Mouse (Mus musculus) kidney, adult 2 months (tissue): ENCODE measurements around the gene Gm4791. TPM values are rescaled to one million over a fixed set of nuclear protein-coding genes. Genes with fewer than 3 reads are reported as not detected.

Experiments
- DNase-seq: peaks from one replicate; pipeline ENCODE4 v3.0.0; 2021
- H3K27ac ChIP-seq: fragments of 200-500 bp; 2 replicates; pipeline ENCODE4 v1.5.1; 2012; ENCODE audit warnings: low read depth, low read length, control low read depth, inconsistent platforms; ENCODE audit not compliant: insufficient read depth
- H3K27me3 ChIP-seq: fragments of 200-500 bp; replicated peaks from 2 replicates; pipeline ENCODE4 v1.6.1; 2012; ENCODE audit warnings: mild to moderate bottlenecking, moderate library complexity, low read length, inconsistent platforms; ENCODE audit not compliant: control insufficient read depth, insufficient read depth
- H3K36me3 ChIP-seq: fragments of 200-500 bp; 2 replicates; pipeline ENCODE4 v1.6.1; 2012; ENCODE audit warnings: mild to moderate bottlenecking, moderate library complexity, low read length, inconsistent platforms; ENCODE audit not compliant: control insufficient read depth, insufficient read depth
- H3K4me1 ChIP-seq: fragments of 200-500 bp; 2 replicates; pipeline ENCODE4 v1.6.1; 2011; ENCODE audit warnings: low read length; ENCODE audit not compliant: control insufficient read depth, insufficient read depth
- H3K4me3 ChIP-seq: fragments of 200-500 bp; 2 replicates; pipeline ENCODE4 v1.5.1; 2011; ENCODE audit warnings: mild to moderate bottlenecking, low read depth, low read length, control low read depth; ENCODE audit not compliant: insufficient read depth
- CTCF ChIP-seq: fragments of 200-500 bp; conservative IDR thresholded peaks from 2 replicates; pipeline ENCODE4 v1.5.1; 2011; ENCODE audit warnings: low read depth, mild to moderate bottlenecking, control low read depth, low read length, moderate library complexity, mixed read lengths; ENCODE audit not compliant: insufficient read depth, insufficient read length
- POLR2A ChIP-seq: fragments of 200-500 bp; IDR thresholded peaks from one replicate; pipeline ENCODE4 v1.6.1; 2011; ENCODE audit warnings: low read depth, low read length, control low read depth
- whole genome bisulfite sequencing: fragments of 180-500 bp; shearing (Covaris S2); methylation state at CpG from one replicate; pipeline ENCODE4 v1.1.7; 2018; 5-methylcytosine and 5-hydroxymethylcytosine counted together
- polyA plus RNA-seq: library from polyadenylated mRNA; depleted of rRNA; stranded (reverse); fragments of >200 nt; gene quantifications from 2 replicates; pipeline ENCODE4 v1.2.3, GENCODE M21; 2012

Gm4791 gene
- polyA plus RNA-seq, 1 experiment = not detected

- no peak overlapping the region for H3K27ac ChIP-seq
- H3K27me3 ChIP-seq = no peaks in the 10 kb centered on the region
- no peak for DNase-seq
- WGBS = 0% methylated on average over 2 of the region's 2 CpGs
- H3K4me3 ChIP-seq = no peak overlapping the region
- H3K36me3 ChIP-seq = no peaks in the 10 kb centered on the region
- no peaks in the 10 kb centered on the region for H3K4me1 ChIP-seq
- TF ChIP-seq POLR2A (no peak), CTCF (no peak)
Measured at GRCm38 (mm10) chr9:46980111-46980510, 18.4 kb upstream of the Gm4791 start.

- TF ChIP-seq CTCF (no peak), POLR2A (no peak)
- Histone ChIP-seq H3K36me3 (no peaks in the 10 kb centered on the region), H3K27ac (no peak overlapping the region), H3K4me3 (no peak overlapping the region), H3K4me1 (no peaks in the 10 kb centered on the region), H3K27me3 (no peaks in the 10 kb centered on the region)
- no peak for DNase-seq
- WGBS = 19% methylated on average over 2 of the region's 2 CpGs
Measured at GRCm38 (mm10) chr9:46983471-46983870, 15.1 kb upstream of the Gm4791 start.

GRCm38 (mm10) chr9:47041569-47041968, 43.0 kb downstream of the Gm4791 start:
- no peak for TF ChIP-seq POLR2A
- TF ChIP-seq CTCF = no peak
- no peak overlapping the region for H3K27ac ChIP-seq
- 83% methylated on average over 6 of the region's 6 CpGs for WGBS
- no peak for DNase-seq
- no peaks in the 10 kb centered on the region for H3K36me3 ChIP-seq
- no peaks in the 10 kb centered on the region for H3K27me3 ChIP-seq
- no peaks in the 10 kb centered on the region for H3K4me1 ChIP-seq
- no peak overlapping the region for H3K4me3 ChIP-seq
